Mouse (Mus musculus): ENCODE results near the gene Camkmt.

- TF ChIP-seq CTCF (IDR thresholded peaks at IDR 0.05; ENCODE audit: extremely low read depth, insufficient read length, insufficient replicate concordance, low read depth, low read length) (no peak), POLR2A (IDR thresholded peaks at IDR 0.05; ENCODE audit: low read depth, low read length) (no peak)
These were observed 364.7 kb downstream of the Camkmt start for GRCm38 (mm10) chr17:85455063-85455462.

All from small intestine, adult 2 months (tissue).